Mouse (Mus musculus): ENCODE measurements around the gene Gm17428.

Gene Gm17428

DNA sequence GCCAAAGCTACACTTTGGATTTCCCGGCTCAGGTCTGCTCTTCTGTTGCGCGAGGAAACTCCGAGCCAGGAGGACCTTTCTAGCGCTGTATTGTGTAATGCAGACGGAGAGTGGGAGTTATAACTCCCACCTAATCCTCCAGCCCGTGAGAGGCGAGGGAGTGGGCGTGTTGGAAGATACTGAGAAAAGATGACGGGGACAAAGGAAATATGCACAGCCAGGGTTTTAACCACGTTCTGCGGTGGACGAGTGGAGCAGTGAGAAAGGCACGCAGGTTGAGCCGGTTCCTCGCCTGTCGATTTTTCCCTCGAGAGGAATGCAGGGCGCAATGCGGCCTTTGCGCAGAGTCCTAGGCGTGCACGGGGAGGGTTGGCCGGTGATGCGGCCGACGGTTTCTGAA, 37.9 kb downstream of the Gm17428 start:
- peak; percentile 55 for DNase-seq (ENCODE audit: low spot score)

DNA sequence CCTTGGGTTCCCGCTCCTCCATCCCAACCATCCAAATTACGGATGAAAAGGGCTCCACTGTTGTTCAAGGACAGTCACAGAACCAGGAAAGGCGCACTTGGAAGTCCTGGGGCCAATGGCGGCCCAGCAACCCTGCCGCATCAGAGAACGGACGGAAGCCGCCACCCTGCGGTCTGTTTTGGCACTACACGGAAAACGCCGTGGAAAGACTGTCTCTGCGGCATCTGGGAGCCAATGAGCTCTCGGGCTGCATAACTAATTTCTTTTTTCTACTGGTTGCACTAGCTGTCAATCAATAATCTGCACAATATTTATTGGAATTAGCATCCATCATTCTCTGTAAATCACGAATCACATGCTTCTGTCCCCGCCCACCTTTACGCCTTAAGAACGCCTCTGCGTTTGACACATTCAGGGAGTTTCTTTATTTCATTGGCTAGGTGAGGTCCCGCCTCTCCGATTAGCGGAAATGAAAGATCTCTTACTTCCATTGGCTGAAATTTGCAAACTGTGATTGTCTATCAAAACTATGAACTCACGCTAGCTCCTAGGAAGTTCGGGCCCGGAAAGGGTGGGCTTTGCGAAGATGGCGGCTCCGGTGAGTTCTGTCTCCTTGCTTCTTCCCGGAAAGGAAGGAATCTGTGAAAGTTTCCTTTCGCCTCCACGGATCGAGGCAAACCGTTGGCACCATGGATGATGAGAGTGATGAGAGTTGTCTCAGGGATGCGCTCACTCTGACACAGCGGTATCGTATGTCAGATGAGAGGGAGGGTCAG, 38.4 kb downstream of the Gm17428 start, which contains the start of gene Ngdn:
Gene Ngdn (plus strand): TSS at position 464 of the 776 bp plus-strand sequence.
- peak; percentile 100 for DNase-seq (ENCODE audit: low spot score)

DNA sequence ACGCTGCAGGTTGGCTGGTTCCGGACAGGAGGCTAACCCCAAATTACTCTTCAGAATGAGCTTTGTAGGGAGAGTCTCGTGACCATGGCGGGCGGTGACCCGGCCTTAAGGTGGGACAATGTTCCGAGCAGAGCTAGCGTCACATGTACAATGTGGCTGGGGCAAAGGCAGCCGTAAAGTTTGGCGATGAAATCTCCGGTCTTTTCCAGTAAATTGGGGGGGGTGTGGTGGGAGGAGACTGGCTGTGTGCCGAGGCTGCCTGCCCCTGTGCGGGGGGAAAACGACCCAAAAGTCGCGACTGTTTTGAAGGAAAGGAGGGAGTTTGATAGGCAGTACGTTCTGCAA, 39.0 kb downstream of the Gm17428 start:
- DNase-seq (ENCODE audit: low spot score) = no peak

DNA sequence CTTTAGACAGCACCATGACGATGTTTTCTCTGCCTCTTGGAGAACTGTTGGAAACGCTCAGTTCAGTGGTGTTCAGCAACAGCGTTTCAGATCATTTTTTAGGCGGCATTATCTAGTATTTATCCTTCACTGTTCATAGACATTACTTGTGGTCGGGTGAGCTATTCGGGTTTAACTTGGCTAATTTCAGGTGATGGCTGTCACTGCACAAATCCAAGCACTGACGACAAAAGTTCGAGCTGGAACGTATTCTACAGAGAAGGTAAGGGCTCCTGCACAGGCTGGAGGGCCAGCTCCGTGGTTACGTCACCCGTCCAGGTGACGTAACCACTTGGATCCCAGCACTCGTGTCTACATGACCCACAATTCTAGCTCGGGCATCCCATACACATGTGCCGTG, 40.1 kb downstream of the Gm17428 start:
- DNase-seq (ENCODE audit: low spot score) = no peak

DNA sequence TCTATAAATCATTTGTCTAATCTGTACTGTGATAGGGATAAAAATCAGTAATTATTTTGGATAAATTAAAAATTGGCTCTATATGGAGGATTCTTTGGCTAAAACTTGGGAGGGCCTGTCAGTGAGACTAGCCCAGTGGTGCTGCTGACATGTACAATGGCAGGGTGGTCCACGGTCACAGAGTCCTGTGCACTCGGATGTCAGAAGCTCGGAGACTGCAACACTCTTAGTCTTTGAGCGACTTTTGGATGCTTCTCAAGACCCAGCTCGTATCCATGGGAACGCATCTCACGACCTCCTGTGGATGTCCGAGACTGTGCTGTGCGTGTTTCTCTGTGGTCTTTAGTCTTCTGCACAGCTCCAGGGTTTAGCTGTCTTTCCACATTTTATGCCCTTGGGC, 43.7 kb downstream of the Gm17428 start:
- DNase-seq (ENCODE audit: low spot score) = no peak

DNA sequence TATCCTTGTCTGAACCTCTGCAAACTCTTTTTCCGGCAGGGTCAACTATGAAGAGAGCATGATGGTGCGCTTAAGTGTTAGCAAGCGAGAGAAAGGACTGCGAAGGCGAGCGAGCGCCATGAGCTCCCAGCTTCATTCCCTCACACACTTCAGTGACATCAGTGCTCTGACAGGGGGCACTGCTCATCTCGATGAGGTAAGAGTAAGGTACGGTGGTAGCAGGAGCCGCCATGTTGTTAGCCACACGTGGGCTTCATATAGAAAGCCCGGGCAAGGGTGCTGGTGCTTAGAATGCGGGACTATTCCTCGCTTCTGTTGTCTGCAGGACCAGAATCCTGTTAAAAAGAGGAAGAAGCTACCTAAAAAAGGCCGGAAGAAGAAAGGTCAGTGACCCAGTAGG, 46.3 kb downstream of the Gm17428 start:
- no peak for DNase-seq (ENCODE audit: low spot score)

DNA sequence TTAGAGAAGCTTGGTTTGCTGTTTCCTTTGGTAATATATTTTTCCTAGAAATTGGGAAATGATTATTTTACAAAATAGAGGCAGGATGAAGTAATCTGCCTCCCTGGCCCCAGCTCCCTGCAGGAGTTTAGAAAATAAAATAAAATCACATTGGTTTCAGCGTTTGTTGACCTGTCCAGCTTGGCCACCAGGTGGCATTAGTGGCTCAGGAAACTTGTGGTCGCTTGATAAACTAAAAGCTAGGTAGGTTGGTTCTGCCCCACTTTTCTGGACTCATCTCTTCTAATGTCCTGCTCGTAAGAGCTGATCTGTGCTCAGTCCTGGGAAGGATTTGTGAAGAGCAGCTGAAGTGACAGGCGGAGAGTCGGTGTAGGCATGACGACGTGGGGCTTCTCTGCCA, 47.5 kb downstream of the Gm17428 start:
- DNase-seq (ENCODE audit: low spot score) = peak; percentile 55

DNA sequence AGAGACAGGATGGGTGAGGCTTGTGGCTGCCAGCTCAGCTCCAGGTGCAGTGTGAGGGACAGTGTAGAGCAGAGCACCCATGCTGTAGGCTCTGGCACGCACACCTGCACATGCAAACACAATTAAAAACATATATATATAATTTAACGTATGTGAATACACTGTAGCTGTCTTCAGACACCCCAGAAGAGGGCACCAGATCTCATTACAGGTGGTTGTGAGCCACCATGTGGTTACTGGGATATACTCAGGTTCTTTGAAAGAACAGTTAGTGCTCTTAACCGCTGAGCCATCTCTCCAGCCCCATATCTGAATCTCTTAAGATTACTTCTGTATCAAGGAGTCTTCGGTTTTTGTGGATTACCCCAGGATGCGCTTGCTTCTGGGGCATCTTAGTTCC, 48.8 kb downstream of the Gm17428 start:
- DNase-seq (ENCODE audit: low spot score) = no peak
